Mouse (Mus musculus) c-Kit-positive CD71-positive TER-119-positive erythroid progenitor cells, embryonic 14.5 days (primary cell): Measurements from ENCODE around the gene Traf3ip3.

Experiments used
- DNase-seq: peaks from one replicate; pipeline ENCODE4 v3.0.0-alpha.2; 2013; ENCODE audit warnings: low spot score

Traf3ip3 gene

GRCm38 (mm10) chr1:193207503-193207902, 6.0 kb upstream of the Traf3ip3 start, which contains the start of gene Lamb3:
TSS of gene Lamb3 (plus strand) at chr1:193207699.
- no peak for DNase-seq

GRCm38 (mm10) chr1:193205431-193205830, 3.9 kb upstream of the Traf3ip3 start:
- DNase-seq = no peak

GRCm38 (mm10) chr1:193203821-193204220, 2.3 kb upstream of the Traf3ip3 start:
- no peak for DNase-seq

- no peak for DNase-seq
Measured at GRCm38 (mm10) chr1:193200640-193201382, 692 bp downstream of the Traf3ip3 start.

GRCm38 (mm10) chr1:193198312-193198711, 3.2 kb downstream of the Traf3ip3 start:
- no peak for DNase-seq

GRCm38 (mm10) chr1:193197494-193198205, 3.9 kb downstream of the Traf3ip3 start:
- no peak for DNase-seq

- no peak for DNase-seq
Measured at GRCm38 (mm10) chr1:193195169-193195810, 6.2 kb downstream of the Traf3ip3 start.

- DNase-seq = no peak
Measured at GRCm38 (mm10) chr1:193194416-193195140, 6.9 kb downstream of the Traf3ip3 start.

GRCm38 (mm10) chr1:193191675-193192283, 9.7 kb downstream of the Traf3ip3 start:
- DNase-seq = no peak

- no peak for DNase-seq
Measured at GRCm38 (mm10) chr1:193189771-193190170, 11.7 kb downstream of the Traf3ip3 start.

- no peak for DNase-seq
Measured at GRCm38 (mm10) chr1:193189151-193189621, 12.3 kb downstream of the Traf3ip3 start.

GRCm38 (mm10) chr1:193188257-193188656, 13.2 kb downstream of the Traf3ip3 start:
- no peak for DNase-seq

GRCm38 (mm10) chr1:193181104-193181503, 20.4 kb downstream of the Traf3ip3 start:
- no peak for DNase-seq

GRCm38 (mm10) chr1:193174143-193174733, 27.3 kb downstream of the Traf3ip3 start:
- no peak for DNase-seq

GRCm38 (mm10) chr1:193173810-193174129, 27.7 kb downstream of the Traf3ip3 start:
- no peak for DNase-seq

GRCm38 (mm10) chr1:193172991-193173809, 28.3 kb downstream of the Traf3ip3 start:
- DNase-seq = peak; percentile 98

GRCm38 (mm10) chr1:193169856-193170255, 31.6 kb downstream of the Traf3ip3 start:
- DNase-seq = no peak

- DNase-seq = no peak
Measured at GRCm38 (mm10) chr1:193169228-193169627, 32.3 kb downstream of the Traf3ip3 start.

- no peak for DNase-seq
Measured at GRCm38 (mm10) chr1:193167746-193168145, 33.8 kb downstream of the Traf3ip3 start, which contains the start of gene A130010J15Rik. TSS of gene A130010J15Rik (plus strand) at chr1:193168046.

- peak; percentile 42 for DNase-seq
Measured at GRCm38 (mm10) chr1:193160317-193161032, 41.0 kb downstream of the Traf3ip3 start.
